Mouse (Mus musculus): ENCODE measurements around the gene Gm12845.

GRCm38 (mm10) chr4:117682463-117682862 lies 41.7 kb upstream of the Gm12845 start:
- TF ChIP-seq POLR2A (IDR thresholded peaks at IDR 0.05; ENCODE audit: borderline replicate concordance, extremely low read depth, insufficient read depth, insufficient read length, poor library complexity, severe bottlenecking) (no peak), CTCF (IDR thresholded peaks at IDR 0.05; ENCODE audit: borderline replicate concordance, extremely low read depth, insufficient read depth, insufficient read length) (no peak)

All from brain, embryonic 14.5 days (tissue).